Comparison of ENCODE assay signal across 8 mouse cellular contexts in genomic region chr2:33569240-33569639, GRCm38 (mm10).
DNase-seq lines count a peak whose midpoint lies in the region; ATAC-seq and TF ChIP-seq lines count a peak whose summit lies in the region.

No protein-coding gene starts in this region.

- no peak overlapping the region for H3K4me2 ChIP-seq in kidney, embryonic 14.5 days (replicated peaks; ENCODE audit: low read depth, low read length)
- H3K4me2 ChIP-seq in intestine, postnatal 0 days (replicated peaks; ENCODE audit: low read depth), result no peak overlapping the region
- 0 out of 2 replicates have a peak overlapping the region, but pooled peaks have one; percentile 1 for H3K4me2 ChIP-seq in neural tube, embryonic 14.5 days (ENCODE audit: low read depth, low read length)

- H3K36me3 ChIP-seq in kidney, embryonic 14.5 days (ENCODE audit: control insufficient read depth, insufficient read depth, low read length), result no peaks in the 10 kb centered on the region
- H3K36me3 ChIP-seq in G1E (replicated peaks), result no peaks in the 10 kb centered on the region
- no peaks in the 10 kb centered on the region for H3K36me3 ChIP-seq in intestine, postnatal 0 days (ENCODE audit: control insufficient read depth, insufficient read depth)
- no peaks in the 10 kb centered on the region for H3K36me3 ChIP-seq in neural tube, embryonic 14.5 days (ENCODE audit: control insufficient read depth, insufficient read depth, low read length)

- no peak overlapping the region for H3K4me3 ChIP-seq in kidney, embryonic 14.5 days (ENCODE audit: low read length)
- H3K4me3 ChIP-seq in G1E (ENCODE audit: low read depth, low read length), result no peak overlapping the region
- no peak overlapping the region for H3K4me3 ChIP-seq in intestine, postnatal 0 days (ENCODE audit: low read depth, low read length)
- H3K4me3 ChIP-seq in neural tube, embryonic 14.5 days (ENCODE audit: low read depth, low read length), result no peak overlapping the region

- no peak for ATAC-seq in kidney, embryonic 14.5 days (ENCODE audit: low FRiP score, low TSS enrichment)
- no peak for ATAC-seq in G1E (ENCODE audit: extremely low read depth, insufficient number of reproducible peaks, low FRiP score, poor library complexity, severe bottlenecking)
- no peak for ATAC-seq in intestine, postnatal 0 days
- no peak for ATAC-seq in neural tube, embryonic 14.5 days (ENCODE audit: low read depth)

- peak; percentile 38 for DNase-seq in kidney, adult 18-20 months
- no peak for DNase-seq in G1E (ENCODE audit: low spot score)
- DNase-seq in embryo, embryonic 10 days (ENCODE audit: low spot score), result peak; percentile 82
- no peak for DNase-seq in Muller cell, postnatal 12 days (ENCODE audit: inconsistent ontology term)
- no peak for DNase-seq in frontal cortex, adult 2 months (ENCODE audit: extremely low spot score in 1 of 2, low spot score in 1 of 2)

- no peak overlapping the region for H3K27ac ChIP-seq in kidney, embryonic 14.5 days (ENCODE audit: low read depth, low read length)
- no peak overlapping the region for H3K27ac ChIP-seq in intestine, postnatal 0 days (ENCODE audit: low read depth, low read length)
- peak overlapping the region; percentile 88 for H3K27ac ChIP-seq in neural tube, embryonic 14.5 days (ENCODE audit: low read depth, low read length)

- no peak overlapping the region for H3K9ac ChIP-seq in kidney, embryonic 14.5 days (ENCODE audit: low read depth, low read length)
- no peak overlapping the region for H3K9ac ChIP-seq in intestine, postnatal 0 days (ENCODE audit: low read depth, low read length)
- H3K9ac ChIP-seq in neural tube, embryonic 14.5 days (replicated peaks; ENCODE audit: low read depth, low read length), result no peak overlapping the region

- 0 out of 2 replicates have a peak, but pooled peaks cover 2% of the 10 kb centered on the region for H3K4me1 ChIP-seq in kidney, embryonic 14.5 days (ENCODE audit: control insufficient read depth, insufficient read depth, low read length)
- no peaks in the 10 kb centered on the region for H3K4me1 ChIP-seq in G1E (ENCODE audit: insufficient read depth, low read depth, low read length)
- H3K4me1 ChIP-seq in intestine, postnatal 0 days (replicated peaks; ENCODE audit: control insufficient read depth, insufficient read depth, low read length), result no peaks in the 10 kb centered on the region
- peaks cover 29% of the 10 kb centered on the region for H3K4me1 ChIP-seq in neural tube, embryonic 14.5 days (ENCODE audit: control insufficient read depth, insufficient read depth, low read length)

- 28% methylated on average over 9 of the region's 9 CpGs for WGBS in kidney, embryonic 14.5 days
- 15% methylated on average over 9 of the region's 9 CpGs for WGBS in intestine, postnatal 0 days
- 20% methylated on average over 9 of the region's 9 CpGs for WGBS in neural tube, embryonic 14.5 days

- TF ChIP-seq CTCF in G1E (IDR thresholded peaks at IDR 0.05; ENCODE audit: low read depth, low read length), result 0 out of 2 replicates have a peak, but pooled peaks have one; percentile 23
- peak; percentile 71 for TF ChIP-seq CTCF in intestine, postnatal 0 days (IDR thresholded peaks at IDR 0.05; ENCODE audit: low read depth)

- no peaks in the 10 kb centered on the region for H3K9me3 ChIP-seq in kidney, embryonic 14.5 days (ENCODE audit: control insufficient read depth, low read length)
- H3K9me3 ChIP-seq in G1E (replicated peaks), result no peaks in the 10 kb centered on the region
- no peaks in the 10 kb centered on the region for H3K9me3 ChIP-seq in intestine, postnatal 0 days (ENCODE audit: control insufficient read depth)
- H3K9me3 ChIP-seq in neural tube, embryonic 14.5 days (ENCODE audit: control insufficient read depth, low read length), result no peaks in the 10 kb centered on the region

- peaks cover 32% of the 10 kb centered on the region for H3K27me3 ChIP-seq in kidney, embryonic 14.5 days (ENCODE audit: control insufficient read depth, insufficient read depth, low read length)
- H3K27me3 ChIP-seq in G1E (ENCODE audit: insufficient read depth, low read length), result no peaks in the 10 kb centered on the region; the same call in none of the 2 replicates
- peaks cover 32% of the 10 kb centered on the region for H3K27me3 ChIP-seq in intestine, postnatal 0 days (replicated peaks; ENCODE audit: control insufficient read depth, insufficient read depth, low read length)
- peaks cover 5% of the 10 kb centered on the region; the same call in 1 of the 2 replicates for H3K27me3 ChIP-seq in neural tube, embryonic 14.5 days (ENCODE audit: control insufficient read depth, insufficient read depth, low read length)

Comparison
In these comparisons a context has a peak if more than half of its experiments do, and no peak if none do; other contexts are left out.
1. DNase-seq: peak in kidney, adult 18-20 months (single experiment) and embryo, embryonic 10 days (single experiment); none in G1E (single experiment), Muller cell, postnatal 12 days (single experiment) and frontal cortex, adult 2 months (0 of 2).